Mouse (Mus musculus) left cerebral cortex, adult 11 months (tissue): Measurements from ENCODE around the gene Cypt15.
"Not testable (repeated sequence)": the region's sequence is repeated elsewhere in the genome, so short reads cannot be mapped to it uniquely, and the experiment has no call there.

Source experiments
- DNase-seq: peaks from one replicate; pipeline ENCODE4 v3.0.0; 2022; ENCODE audit warnings: low spot score

The Cypt15 gene

DNA sequence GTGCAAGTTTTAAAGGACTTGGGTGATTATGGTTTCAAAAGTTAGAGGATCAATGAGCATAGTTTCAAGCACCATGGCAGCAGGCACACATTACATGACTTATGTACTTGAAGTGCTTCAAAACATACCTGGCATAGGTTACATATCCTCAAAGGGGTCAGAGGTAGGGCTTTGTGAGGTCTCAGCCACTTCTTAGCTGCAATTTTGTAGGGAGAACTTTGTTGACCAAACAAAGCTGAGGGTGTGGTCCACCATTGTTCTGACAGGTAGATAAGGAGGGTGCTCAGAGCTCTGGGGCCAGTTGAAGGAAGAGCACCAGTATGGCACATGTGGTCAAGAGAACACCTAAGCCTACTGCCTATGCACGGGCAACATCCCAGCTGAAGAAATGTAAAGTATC is at the start of gene Cypt15:
Cypt15 (plus strand) TSS at position 301 of the 400 bp plus-strand sequence.
- not testable (repeated sequence) for DNase-seq

DNA sequence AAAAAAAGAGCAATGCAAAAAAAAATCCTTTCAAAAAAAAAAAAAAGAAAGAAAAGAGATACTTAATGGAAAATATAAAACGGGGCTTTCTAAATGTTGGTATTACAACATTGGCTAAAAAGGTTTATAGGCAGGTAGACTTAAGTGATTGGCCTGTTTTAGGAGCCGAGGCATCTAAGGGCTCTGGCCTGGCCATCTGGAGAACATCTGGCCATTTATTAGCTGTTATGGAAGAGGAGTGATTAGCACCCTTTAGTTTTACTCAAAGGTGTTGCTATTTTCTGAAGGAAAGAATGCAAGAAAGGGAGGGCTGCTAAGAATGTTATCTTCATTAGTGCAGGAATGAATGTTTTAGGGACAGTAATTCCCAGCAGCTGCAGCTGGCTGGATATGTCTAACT is 24.9 kb downstream of the Cypt15 start:
- no peak for DNase-seq

DNA sequence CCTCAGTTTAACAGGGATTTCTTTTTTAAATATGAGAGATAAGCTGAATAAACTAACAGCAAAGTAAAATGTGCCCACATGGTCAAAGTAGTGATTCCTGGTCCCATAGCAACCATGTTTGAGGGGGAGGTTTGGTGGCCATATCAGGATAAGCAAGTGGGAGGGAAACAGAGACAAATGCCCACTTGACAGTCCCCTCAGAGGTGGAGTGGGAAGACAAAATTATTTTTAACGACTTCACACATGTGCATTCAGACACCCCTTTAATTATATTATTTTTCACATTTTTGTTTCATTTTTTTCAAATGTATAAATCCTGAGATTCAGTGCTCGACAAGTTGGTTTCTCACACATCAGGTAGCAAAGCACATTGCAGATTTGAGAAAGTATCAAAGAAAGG is 32.8 kb downstream of the Cypt15 start:
- peak; percentile 2 for DNase-seq

DNA sequence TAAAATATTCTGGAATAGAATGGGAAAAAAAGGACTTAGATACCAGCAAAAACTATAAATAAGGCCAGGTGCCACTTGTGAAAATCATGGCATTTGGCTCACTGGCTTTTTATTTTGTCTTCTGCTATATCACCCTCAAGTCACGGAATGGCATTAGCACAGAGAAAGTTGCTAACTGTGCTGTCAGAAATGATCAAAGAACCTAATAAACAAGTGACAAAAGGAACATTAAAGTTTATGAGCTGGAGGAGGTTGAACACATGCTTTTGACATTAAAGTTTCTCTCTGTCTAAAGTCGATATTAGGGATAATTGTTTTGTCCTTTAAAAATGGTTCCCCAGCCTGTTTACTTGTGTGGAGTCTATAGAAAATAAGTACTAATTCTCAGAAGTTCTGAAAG is 37.7 kb downstream of the Cypt15 start:
- no peak for DNase-seq
